Mouse (Mus musculus): ENCODE measurements at regions not wholly inside any gene's neighbourhood (a gene's known extent, or its start where the extent isn't known, plus 50 kb on each side); places are given as distances from the start of the nearest gene placed in this dataset.

GRCm38 (mm10) chr10:99619421-99620151, 139.9 kb downstream of the Csl start:
- DNase-seq (ENCODE audit: low spot score) (peak; percentile 91), ATAC-seq (ENCODE audit: low FRiP score) (peak; percentile 66)
- H3K4me1 ChIP-seq (ENCODE audit: insufficient read depth, low read length) = no peaks in the 10 kb centered on the region
- no peak overlapping the region for H3K27ac ChIP-seq (ENCODE audit: low read depth, low read length)
- peak; percentile 87 for TF ChIP-seq CTCF (IDR thresholded peaks at IDR 0.05)
- whole genome bisulfite sequencing = 47% methylated on average over 18 of the region's 18 CpGs
- no peaks in the 10 kb centered on the region for H3K9me3 ChIP-seq (ENCODE audit: low read length)
- no peak overlapping the region for H3K4me3 ChIP-seq (ENCODE audit: low read depth, low read length)
- no peaks in the 10 kb centered on the region for H3K27me3 ChIP-seq (ENCODE audit: insufficient read depth, low read length)
- H3K9ac ChIP-seq (replicated peaks; ENCODE audit: low read length, poor library complexity, severe bottlenecking) = no peak overlapping the region
- H3K36me3 ChIP-seq (ENCODE audit: insufficient read depth, low read length) = no peaks in the 10 kb centered on the region
- H3K4me2 ChIP-seq (ENCODE audit: low read depth, low read length, poor library complexity, severe bottlenecking) = peak overlapping the region; percentile 16

DNA sequence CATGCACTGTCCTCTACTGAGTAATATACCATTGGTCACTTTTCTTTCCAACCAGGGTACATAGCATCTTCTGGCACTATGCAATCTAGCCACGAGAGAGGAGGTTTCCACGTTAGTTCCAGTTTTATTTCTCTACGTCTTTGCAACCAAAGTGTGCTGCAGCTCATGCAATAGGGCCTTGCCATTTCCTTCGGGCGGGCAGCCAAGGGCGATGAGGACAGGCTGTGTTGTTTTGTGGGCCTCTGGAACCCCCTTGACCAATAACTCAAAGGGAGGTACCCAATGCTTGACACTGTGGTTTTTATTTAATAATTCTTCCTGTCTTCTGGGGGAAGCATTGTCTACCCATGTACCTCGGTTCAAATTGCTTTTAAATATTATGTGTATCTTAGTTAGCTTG, 139.0 kb downstream of the Csl start:
- 93% methylated on average over 7 of the region's 7 CpGs for WGBS
- no peak overlapping the region for H3K4me3 ChIP-seq (ENCODE audit: low read depth, low read length)
- no peak overlapping the region for H3K27ac ChIP-seq (ENCODE audit: low read depth, low read length)
- no peaks in the 10 kb centered on the region for H3K4me1 ChIP-seq (ENCODE audit: insufficient read depth, low read length)
- no peak for TF ChIP-seq CTCF (IDR thresholded peaks at IDR 0.05)
- H3K9ac ChIP-seq (replicated peaks; ENCODE audit: low read length, poor library complexity, severe bottlenecking) = no peak overlapping the region
- ATAC-seq (ENCODE audit: low FRiP score) (no peak), DNase-seq (ENCODE audit: low spot score) (no peak)
- no peaks in the 10 kb centered on the region for H3K27me3 ChIP-seq (ENCODE audit: insufficient read depth, low read length)
- H3K4me2 ChIP-seq (ENCODE audit: low read depth, low read length, poor library complexity, severe bottlenecking) = no peak overlapping the region
- H3K9me3 ChIP-seq (ENCODE audit: low read length) = no peaks in the 10 kb centered on the region
- no peaks in the 10 kb centered on the region for H3K36me3 ChIP-seq (ENCODE audit: insufficient read depth, low read length)

- Histone ChIP-seq H3K9ac (replicated peaks; ENCODE audit: low read length, poor library complexity, severe bottlenecking) (no peak overlapping the region), H3K27me3 (ENCODE audit: insufficient read depth, low read length) (no peaks in the 10 kb centered on the region), H3K4me3 (ENCODE audit: low read depth, low read length) (no peak overlapping the region), H3K9me3 (ENCODE audit: low read length) (no peaks in the 10 kb centered on the region), H3K4me2 (ENCODE audit: low read depth, low read length, poor library complexity, severe bottlenecking) (no peak overlapping the region), H3K4me1 (ENCODE audit: insufficient read depth, low read length) (no peaks in the 10 kb centered on the region), H3K27ac (ENCODE audit: low read depth, low read length) (no peak overlapping the region), H3K36me3 (ENCODE audit: insufficient read depth, low read length) (no peaks in the 10 kb centered on the region)
- TF ChIP-seq CTCF (IDR thresholded peaks at IDR 0.05) = no peak
- 84% methylated on average over 6 of the region's 6 CpGs for WGBS
- DNase-seq (ENCODE audit: low spot score) = no peak
- ATAC-seq (ENCODE audit: low FRiP score) = no peak
These were observed 132.1 kb downstream of the Csl start for GRCm38 (mm10) chr10:99627355-99627754.

DNA sequence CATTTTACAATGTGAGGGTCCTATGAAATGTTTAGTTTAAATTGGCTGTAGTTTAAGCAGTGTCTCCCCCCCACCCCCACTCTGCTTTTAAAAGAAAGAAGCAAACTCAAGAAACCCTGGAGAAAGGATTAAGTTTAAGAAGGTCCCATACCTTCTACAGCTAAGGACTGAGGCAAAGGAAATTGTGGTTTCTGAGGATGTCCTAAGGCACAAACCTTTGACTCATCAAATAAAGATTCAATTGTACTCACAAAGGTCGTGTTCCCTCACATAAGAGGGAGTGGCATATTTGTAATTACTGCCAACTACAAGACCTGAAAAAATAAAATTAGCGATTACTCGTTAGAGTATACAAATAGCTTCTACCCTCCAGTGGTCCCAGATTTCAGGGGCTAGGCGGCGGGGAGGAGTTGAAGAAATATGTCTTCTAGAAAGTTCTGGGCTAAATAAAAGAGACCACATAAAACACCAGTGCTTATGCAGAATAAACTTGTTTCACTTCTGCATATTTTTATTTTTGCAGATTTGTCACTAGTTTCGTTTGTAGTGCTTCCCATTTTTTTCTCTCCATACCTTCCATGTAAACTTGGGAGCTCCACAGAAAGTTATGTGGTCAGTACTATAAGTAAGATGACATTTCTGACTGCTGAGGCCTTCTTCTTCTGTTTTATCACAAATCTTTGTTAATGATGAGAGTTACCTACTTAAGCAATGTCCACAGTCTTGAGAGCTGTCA, 127.0 kb downstream of the Csl start:
- no peak overlapping the region for H3K9ac ChIP-seq (replicated peaks; ENCODE audit: low read length, poor library complexity, severe bottlenecking)
- no peak for TF ChIP-seq CTCF (IDR thresholded peaks at IDR 0.05)
- 79% methylated on average over 6 of the region's 6 CpGs for WGBS

GRCm38 (mm10) chr10:99635796-99636195, 123.7 kb downstream of the Csl start:
- H3K4me2 ChIP-seq (ENCODE audit: low read depth, low read length, poor library complexity, severe bottlenecking) = no peak overlapping the region
- ATAC-seq (ENCODE audit: low FRiP score) (no peak), DNase-seq (ENCODE audit: low spot score) (no peak)
- no peak overlapping the region for H3K9ac ChIP-seq (replicated peaks; ENCODE audit: low read length, poor library complexity, severe bottlenecking)
- no peaks in the 10 kb centered on the region for H3K36me3 ChIP-seq (ENCODE audit: insufficient read depth, low read length)
- no peaks in the 10 kb centered on the region for H3K4me1 ChIP-seq (ENCODE audit: insufficient read depth, low read length)
- H3K4me3 ChIP-seq (ENCODE audit: low read depth, low read length) = no peak overlapping the region
- TF ChIP-seq CTCF (IDR thresholded peaks at IDR 0.05) = no peak
- H3K27ac ChIP-seq (ENCODE audit: low read depth, low read length) = no peak overlapping the region
- no peaks in the 10 kb centered on the region for H3K27me3 ChIP-seq (ENCODE audit: insufficient read depth, low read length)
- 89% methylated on average over 4 of the region's 4 CpGs for WGBS
- no peaks in the 10 kb centered on the region for H3K9me3 ChIP-seq (ENCODE audit: low read length)

More for the DNA sequence above, 127.0 kb downstream of the Csl start:
- H3K9me3 ChIP-seq (ENCODE audit: low read length) = no peaks in the 10 kb centered on the region
- no peak overlapping the region for H3K27ac ChIP-seq (ENCODE audit: low read depth, low read length)
- no peak overlapping the region for H3K4me2 ChIP-seq (ENCODE audit: low read depth, low read length, poor library complexity, severe bottlenecking)
- no peak for DNase-seq (ENCODE audit: low spot score)
- H3K4me1 ChIP-seq (ENCODE audit: insufficient read depth, low read length) = no peaks in the 10 kb centered on the region
- no peak for ATAC-seq (ENCODE audit: low FRiP score)
- no peaks in the 10 kb centered on the region for H3K36me3 ChIP-seq (ENCODE audit: insufficient read depth, low read length)
- no peak overlapping the region for H3K4me3 ChIP-seq (ENCODE audit: low read depth, low read length)
- H3K27me3 ChIP-seq (ENCODE audit: insufficient read depth, low read length) = no peaks in the 10 kb centered on the region

DNA sequence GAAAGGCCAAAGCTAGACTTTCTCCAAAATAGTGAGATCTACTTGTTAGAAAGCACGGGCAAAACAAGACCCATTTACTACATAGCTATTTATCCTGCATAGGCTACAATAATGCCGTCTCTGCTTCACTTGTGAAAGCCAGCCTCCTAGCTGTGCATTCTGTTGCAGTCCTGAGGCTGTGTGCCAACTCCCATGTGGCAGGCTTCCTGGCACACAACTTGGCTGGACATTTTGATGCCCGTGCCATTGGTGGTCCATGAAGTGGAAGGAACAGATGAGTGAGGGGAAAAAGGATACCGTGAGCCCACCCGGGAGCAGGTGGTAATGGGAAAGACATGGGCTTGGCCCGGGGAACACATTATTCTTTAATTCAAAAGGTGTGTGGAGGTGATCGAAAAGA, 120.4 kb downstream of the Csl start:
- peak; percentile 80 for ATAC-seq (ENCODE audit: low FRiP score)
- no peak overlapping the region for H3K9ac ChIP-seq (replicated peaks; ENCODE audit: low read length, poor library complexity, severe bottlenecking)
- H3K36me3 ChIP-seq (ENCODE audit: insufficient read depth, low read length) = no peaks in the 10 kb centered on the region
- H3K27ac ChIP-seq (ENCODE audit: low read depth, low read length) = no peak overlapping the region
- no peaks in the 10 kb centered on the region for H3K9me3 ChIP-seq (ENCODE audit: low read length)
- no peak overlapping the region for H3K4me3 ChIP-seq (ENCODE audit: low read depth, low read length)
- 70% methylated on average over 7 of the region's 7 CpGs for WGBS
- H3K4me2 ChIP-seq (ENCODE audit: low read depth, low read length, poor library complexity, severe bottlenecking) = no peak overlapping the region
- peak; percentile 83 for DNase-seq (ENCODE audit: low spot score)
- no peaks in the 10 kb centered on the region for H3K27me3 ChIP-seq (ENCODE audit: insufficient read depth, low read length)
- TF ChIP-seq CTCF (IDR thresholded peaks at IDR 0.05) = no peak
- no peaks in the 10 kb centered on the region for H3K4me1 ChIP-seq (ENCODE audit: insufficient read depth, low read length)
